Mouse (Mus musculus) naive thymus-derived CD4-positive, alpha-beta T cell, adult 2 months (primary cell): Measurements from ENCODE around the gene Cacna2d1.

Source experiments
- DNase-seq: peaks from one replicate; pipeline ENCODE4 v3.0.0-alpha.2; 2011; ENCODE audit warnings: low read depth

Cacna2d1 gene

GRCm38 (mm10) chr5:15983354-15983753 is 48.9 kb downstream of the Cacna2d1 start:
- no peak for DNase-seq

GRCm38 (mm10) chr5:15985228-15985858 is 50.9 kb downstream of the Cacna2d1 start:
- no peak for DNase-seq

- no peak for DNase-seq
These were observed 51.4 kb downstream of the Cacna2d1 start for GRCm38 (mm10) chr5:15985901-15986300.

GRCm38 (mm10) chr5:15991428-15992139 is 57.1 kb downstream of the Cacna2d1 start:
- DNase-seq, result no peak

GRCm38 (mm10) chr5:15993252-15993944 is 58.9 kb downstream of the Cacna2d1 start:
- no peak for DNase-seq

GRCm38 (mm10) chr5:15997190-15997589 is 62.7 kb downstream of the Cacna2d1 start:
- DNase-seq, result no peak

- DNase-seq, result no peak
These were observed 63.3 kb downstream of the Cacna2d1 start for GRCm38 (mm10) chr5:15997769-15998168.

- no peak for DNase-seq
These were observed 66.4 kb downstream of the Cacna2d1 start for GRCm38 (mm10) chr5:16000917-16001316.

GRCm38 (mm10) chr5:16002431-16003063 is 68.1 kb downstream of the Cacna2d1 start:
- no peak for DNase-seq

GRCm38 (mm10) chr5:16004305-16004704 is 69.8 kb downstream of the Cacna2d1 start:
- DNase-seq, result no peak

GRCm38 (mm10) chr5:16006964-16007363 is 72.5 kb downstream of the Cacna2d1 start:
- no peak for DNase-seq

GRCm38 (mm10) chr5:16013649-16014048 is 79.2 kb downstream of the Cacna2d1 start:
- DNase-seq, result no peak

- no peak for DNase-seq
These were observed 79.9 kb downstream of the Cacna2d1 start for GRCm38 (mm10) chr5:16014392-16014791.

GRCm38 (mm10) chr5:16024626-16025417 is 90.3 kb downstream of the Cacna2d1 start:
- DNase-seq, result no peak

- no peak for DNase-seq
These were observed 94.4 kb downstream of the Cacna2d1 start for GRCm38 (mm10) chr5:16028881-16029280.

- DNase-seq, result no peak
These were observed 95.0 kb downstream of the Cacna2d1 start for GRCm38 (mm10) chr5:16029481-16029880.

- no peak for DNase-seq
These were observed 99.1 kb downstream of the Cacna2d1 start for GRCm38 (mm10) chr5:16033569-16033968.

- DNase-seq, result no peak
These were observed 100.8 kb downstream of the Cacna2d1 start for GRCm38 (mm10) chr5:16035259-16035658.

- DNase-seq, result no peak
These were observed 110.8 kb downstream of the Cacna2d1 start for GRCm38 (mm10) chr5:16045147-16045878.

GRCm38 (mm10) chr5:16047452-16048191 is 113.1 kb downstream of the Cacna2d1 start:
- no peak for DNase-seq
